Mouse (Mus musculus) kidney, adult 2 months (tissue): ENCODE measurements at regions not wholly inside any gene's neighbourhood (a gene's known extent, or its start where the extent isn't known, plus 50 kb on each side); places are given as distances from the start of the nearest gene placed in this dataset.

ENCODE experiments used
- DNase-seq: peaks from one replicate; pipeline ENCODE4 v3.0.0; 2021
- H3K27ac ChIP-seq: fragments of 200-500 bp; 2 replicates; pipeline ENCODE4 v1.5.1; 2012; ENCODE audit warnings: low read depth, low read length, control low read depth, inconsistent platforms; ENCODE audit not compliant: insufficient read depth
- H3K27me3 ChIP-seq: fragments of 200-500 bp; replicated peaks from 2 replicates; pipeline ENCODE4 v1.6.1; 2012; ENCODE audit warnings: mild to moderate bottlenecking, moderate library complexity, low read length, inconsistent platforms; ENCODE audit not compliant: control insufficient read depth, insufficient read depth
- H3K36me3 ChIP-seq: fragments of 200-500 bp; 2 replicates; pipeline ENCODE4 v1.6.1; 2012; ENCODE audit warnings: mild to moderate bottlenecking, moderate library complexity, low read length, inconsistent platforms; ENCODE audit not compliant: control insufficient read depth, insufficient read depth
- H3K4me1 ChIP-seq: fragments of 200-500 bp; 2 replicates; pipeline ENCODE4 v1.6.1; 2011; ENCODE audit warnings: low read length; ENCODE audit not compliant: control insufficient read depth, insufficient read depth
- H3K4me3 ChIP-seq: fragments of 200-500 bp; 2 replicates; pipeline ENCODE4 v1.5.1; 2011; ENCODE audit warnings: mild to moderate bottlenecking, low read depth, low read length, control low read depth; ENCODE audit not compliant: insufficient read depth
- CTCF ChIP-seq: fragments of 200-500 bp; conservative IDR thresholded peaks from 2 replicates; pipeline ENCODE4 v1.5.1; 2011; ENCODE audit warnings: low read depth, mild to moderate bottlenecking, control low read depth, low read length, moderate library complexity, mixed read lengths; ENCODE audit not compliant: insufficient read depth, insufficient read length
- POLR2A ChIP-seq: fragments of 200-500 bp; IDR thresholded peaks from one replicate; pipeline ENCODE4 v1.6.1; 2011; ENCODE audit warnings: low read depth, low read length, control low read depth
- WGBS: fragments of 180-500 bp; shearing (Covaris S2); methylation state at CpG from one replicate; pipeline ENCODE4 v1.1.7; 2018; 5-methylcytosine and 5-hydroxymethylcytosine counted together

- Histone ChIP-seq H3K27me3 (no peaks in the 10 kb centered on the region), H3K4me3 (no peak overlapping the region), H3K27ac (no peak overlapping the region), H3K36me3 (no peaks in the 10 kb centered on the region), H3K4me1 (no peaks in the 10 kb centered on the region)
- 38% methylated on average over 4 of the region's 4 CpGs for WGBS
- TF ChIP-seq POLR2A, result no peak
- no peak for TF ChIP-seq CTCF
- no peak for DNase-seq
These were observed 475.2 kb upstream of the Gm26657 start for GRCm38 (mm10) chr4:56264626-56265025.

GRCm38 (mm10) chr4:56263822-56264221 is 476.0 kb upstream of the Gm26657 start:
- no peak overlapping the region for H3K4me3 ChIP-seq
- H3K36me3 ChIP-seq, result no peaks in the 10 kb centered on the region
- DNase-seq, result no peak
- TF ChIP-seq POLR2A, result no peak
- TF ChIP-seq CTCF, result no peak
- H3K27ac ChIP-seq, result no peak overlapping the region
- no peaks in the 10 kb centered on the region for H3K27me3 ChIP-seq
- no peaks in the 10 kb centered on the region for H3K4me1 ChIP-seq

- H3K36me3 ChIP-seq, result no peaks in the 10 kb centered on the region
- no peaks in the 10 kb centered on the region for H3K4me1 ChIP-seq
- no peak for DNase-seq
- H3K27me3 ChIP-seq, result no peaks in the 10 kb centered on the region
- TF ChIP-seq POLR2A, result no peak
- TF ChIP-seq CTCF, result no peak
- no peak overlapping the region for H3K4me3 ChIP-seq
- no peak overlapping the region for H3K27ac ChIP-seq
- WGBS, result 47% methylated on average over 1 of the region's 1 CpGs
These were observed 477.3 kb upstream of the Gm26657 start for GRCm38 (mm10) chr4:56262589-56262988.

- no peaks in the 10 kb centered on the region for H3K4me1 ChIP-seq
- 66% methylated on average over 5 of the region's 5 CpGs for WGBS
- H3K27me3 ChIP-seq, result no peaks in the 10 kb centered on the region
- H3K4me3 ChIP-seq, result no peak overlapping the region
- H3K36me3 ChIP-seq, result no peaks in the 10 kb centered on the region
- H3K27ac ChIP-seq, result no peak overlapping the region
- no peak for TF ChIP-seq POLR2A
- TF ChIP-seq CTCF, result no peak
- no peak for DNase-seq
These were observed 477.9 kb upstream of the Gm26657 start for GRCm38 (mm10) chr4:56261992-56262391.

- Histone ChIP-seq H3K4me3 (no peak overlapping the region), H3K36me3 (no peaks in the 10 kb centered on the region), H3K27ac (no peak overlapping the region), H3K4me1 (no peaks in the 10 kb centered on the region), H3K27me3 (no peaks in the 10 kb centered on the region)
- WGBS, result 0% methylated on average over 1 of the region's 1 CpGs
- TF ChIP-seq CTCF (no peak), POLR2A (no peak)
- DNase-seq, result peak; percentile 21
These were observed 487.5 kb upstream of the Gm26657 start for GRCm38 (mm10) chr4:56252375-56252774.

- H3K27ac ChIP-seq, result no peak overlapping the region
- H3K36me3 ChIP-seq, result no peaks in the 10 kb centered on the region
- TF ChIP-seq POLR2A (no peak), CTCF (no peak)
- H3K4me3 ChIP-seq, result no peak overlapping the region
- no peak for DNase-seq
- no peaks in the 10 kb centered on the region for H3K27me3 ChIP-seq
- WGBS, result 73% methylated on average over 2 of the region's 2 CpGs
- no peaks in the 10 kb centered on the region for H3K4me1 ChIP-seq
These were observed 488.1 kb upstream of the Gm26657 start for GRCm38 (mm10) chr4:56251766-56252165.

- H3K27me3 ChIP-seq, result no peaks in the 10 kb centered on the region
- H3K4me1 ChIP-seq, result no peaks in the 10 kb centered on the region
- no peaks in the 10 kb centered on the region for H3K36me3 ChIP-seq
- no peak for DNase-seq
- H3K27ac ChIP-seq, result no peak overlapping the region
- TF ChIP-seq POLR2A, result no peak
- no peak for TF ChIP-seq CTCF
- 90% methylated on average over 2 of the region's 2 CpGs for WGBS
- no peak overlapping the region for H3K4me3 ChIP-seq
These were observed 489.3 kb upstream of the Gm26657 start for GRCm38 (mm10) chr4:56250611-56251010.

- WGBS, result 82% methylated on average over 6 of the region's 6 CpGs
- H3K27ac ChIP-seq, result no peak overlapping the region
- no peak for DNase-seq
- no peaks in the 10 kb centered on the region for H3K4me1 ChIP-seq
- TF ChIP-seq POLR2A, result no peak
- TF ChIP-seq CTCF, result no peak
- no peaks in the 10 kb centered on the region for H3K27me3 ChIP-seq
- no peak overlapping the region for H3K4me3 ChIP-seq
- no peaks in the 10 kb centered on the region for H3K36me3 ChIP-seq
These were observed 496.0 kb upstream of the Gm26657 start for GRCm38 (mm10) chr4:56243863-56244262.
